Comparison of ENCODE assay signal across 9 mouse cellular contexts in the genomic region with DNA sequence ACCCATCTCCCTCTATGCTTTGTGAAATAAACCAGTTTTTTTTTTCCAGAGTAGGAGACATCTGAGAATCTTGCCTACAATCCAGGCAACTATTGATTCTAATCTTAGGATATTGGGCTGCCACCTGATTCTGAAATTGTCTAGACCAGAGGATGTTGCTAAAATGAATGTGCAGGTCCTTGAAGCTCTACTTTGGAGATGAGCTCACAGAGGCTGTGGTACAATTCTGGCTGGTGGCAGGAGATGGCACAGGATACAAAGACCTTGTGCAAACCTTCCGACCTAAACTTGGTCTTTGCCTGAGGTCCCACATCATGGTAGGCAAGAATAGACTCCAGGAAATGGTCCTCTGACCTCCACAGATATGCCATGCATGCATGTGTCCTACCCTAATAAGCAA. TPM values are rescaled to one million over a fixed set of nuclear protein-coding genes. Genes with fewer than 3 reads are reported as not detected.
A peak's percentile ranks its signal among the peaks of the same experiment; 100 is the strongest.
DNase-seq lines count a peak whose midpoint lies in the region; ATAC-seq and TF ChIP-seq lines count a peak whose summit lies in the region.
"Had no signal": no experiment of that assay in that cellular context is flagged by ENCODE, and none has a peak within 500 bp of the region (broad histone marks: within the 10 kb centered on the region; RNA-seq: fewer than 3 reads in every experiment).

No protein-coding gene starts in this region.

- no peak overlapping the region for H3K4me3 ChIP-seq in layer of hippocampus, adult 2 months
- no peak overlapping the region for H3K4me3 ChIP-seq in bone marrow, adult 2 months (replicated peaks; ENCODE audit: control insufficient read depth, low read depth, low read length)
- no peak overlapping the region for H3K4me3 ChIP-seq in liver, embryonic 16.5 days (ENCODE audit: low read depth, low read length)

- ATAC-seq in liver, embryonic 16.5 days (ENCODE audit: low read depth) = no peak

- peak overlapping the region; percentile 34; the same call in 1 of the 2 replicates for H3K4me2 ChIP-seq in liver, embryonic 16.5 days (ENCODE audit: low read depth, low read length)

- no peaks in the 10 kb centered on the region; the same call in 1 of the 2 replicates for H3K9me3 ChIP-seq in liver, embryonic 16.5 days (replicated peaks; ENCODE audit: control insufficient read depth, low read length)

- WGBS in bone marrow, adult 2 months = 25% methylated on average over 1 of the region's 1 CpGs
- 37% methylated on average over 1 of the region's 1 CpGs for WGBS in liver, embryonic 16.5 days (ENCODE audit: insufficient replicate concordance)

- H3K4me1 ChIP-seq in bone marrow, adult 2 months (ENCODE audit: control insufficient read depth, insufficient read depth, low read length) = peaks cover 2% of the 10 kb centered on the region
- H3K4me1 ChIP-seq in liver, embryonic 16.5 days (ENCODE audit: control insufficient read depth, low read depth, low read length) = peaks cover 27% of the 10 kb centered on the region

- H3K9ac ChIP-seq in liver, embryonic 16.5 days (ENCODE audit: low read depth, low read length) = no peak overlapping the region

- H3K36me3 ChIP-seq in liver, embryonic 16.5 days (ENCODE audit: control insufficient read depth, insufficient read depth) = peaks cover 4% of the 10 kb centered on the region; the same call in 1 of the 2 replicates

- peak overlapping the region; percentile 56; the same call in 1 of the 2 replicates for H3K27ac ChIP-seq in layer of hippocampus, adult 2 months
- H3K27ac ChIP-seq in bone marrow, adult 2 months (ENCODE audit: control insufficient read depth, insufficient read depth, low read depth, low read length, poor library complexity) = peak overlapping the region; percentile 31; the same call in 1 of the 2 replicates
- H3K27ac ChIP-seq in liver, embryonic 16.5 days (ENCODE audit: low read length) = peak overlapping the region; percentile 31; the same call in 1 of the 2 replicates
- H3K27ac ChIP-seq: embryonic facial prominence, embryonic 12.5 days had no signal

- no peak for TF ChIP-seq CTCF in layer of hippocampus, adult 2 months (conservative IDR thresholded peaks at IDR 0.05)
- no peak for TF ChIP-seq CTCF in bone marrow, adult 2 months (IDR thresholded peaks at IDR 0.05; ENCODE audit: control insufficient read depth, insufficient read depth, low read length)

- no peaks in the 10 kb centered on the region for H3K27me3 ChIP-seq in liver, embryonic 16.5 days (ENCODE audit: control insufficient read depth, insufficient read depth, low read depth, low read length)

- no peak for TF ChIP-seq POLR2A in bone marrow, adult 2 months (IDR thresholded peaks at IDR 0.05; ENCODE audit: borderline replicate concordance, control insufficient read depth, low read depth, low read length)

- peak; percentile 30 for DNase-seq in cerebellum, adult 11-12 months
- no peak for DNase-seq in cerebellum, adult 18-20 months
- DNase-seq in layer of hippocampus, adult 2 months (ENCODE audit: low spot score in 2 of 2) = no peak
- no peak for DNase-seq in layer of hippocampus, postnatal 25 days (ENCODE audit: extremely low spot score in 1 of 2, low spot score in 1 of 2)
- no peak for DNase-seq in left cerebral cortex, adult 9 months (ENCODE audit: low spot score in 2 of 2)
- no peak for DNase-seq in urinary bladder, postnatal 25 days (ENCODE audit: low spot score)

RNA-seq across cellular contexts. Expression of gene Abca7, which starts 0.7 kb away (rescaled TPM):
- total RNA-seq in layer of hippocampus, adult 2 months (2021) = 10 to 100 TPM; 10.7 to 11.0 TPM
- 10 to 100 TPM in 1 of 2 experiments, 1 to 10 TPM in 1; 9.6 to 10.2 TPM for total RNA-seq in layer of hippocampus, postnatal 25 days (2021)
- 54.3 and 96.9 TPM in 2 replicates for polyA plus RNA-seq in bone marrow, adult 2 months (2011; ENCODE audit: insufficient read depth, insufficient read length, low replicate concordance, missing spikeins)
- 8.6 and 9.0 TPM in 2 replicates for polyA plus RNA-seq in liver, embryonic 16.5 days (2015; fragmentation: Nextera tagmentation; extraction: Ambion mirVana)

RNA-seq across cellular contexts. Expression of gene Cnn2, which starts 7.3 kb away (rescaled TPM):
- total RNA-seq in layer of hippocampus, adult 2 months (2021) = 1 to 10 TPM; 5.4 to 5.6 TPM
- 1 to 10 TPM; 5.8 to 6.0 TPM for total RNA-seq in layer of hippocampus, postnatal 25 days (2021)
- polyA plus RNA-seq in bone marrow, adult 2 months (2011; ENCODE audit: insufficient read depth, insufficient read length, low replicate concordance, missing spikeins) = 41.7 and 92.4 TPM in 2 replicates
- polyA plus RNA-seq in liver, embryonic 16.5 days (2015; fragmentation: Nextera tagmentation; extraction: Ambion mirVana) = 42.5 and 44.9 TPM in 2 replicates

RNA-seq across cellular contexts. Expression of gene Tmem259, which starts 11.5 kb away (rescaled TPM):
- 100 to 1,000 TPM; 124 TPM for total RNA-seq in layer of hippocampus, adult 2 months (2021)
- total RNA-seq in layer of hippocampus, postnatal 25 days (2021) = 100 to 1,000 TPM; 125 to 131 TPM
- 78.6 and 131 TPM in 2 replicates for polyA plus RNA-seq in bone marrow, adult 2 months (2011; ENCODE audit: insufficient read depth, insufficient read length, low replicate concordance, missing spikeins)
- polyA plus RNA-seq in liver, embryonic 16.5 days (2015; fragmentation: Nextera tagmentation; extraction: Ambion mirVana) = 3.0 and 4.8 TPM in 2 replicates

RNA-seq across cellular contexts. Expression of gene Arhgap45, which starts 20.8 kb away (rescaled TPM):
- 1 to 10 TPM; 3.7 to 4.4 TPM for total RNA-seq in layer of hippocampus, adult 2 months (2021)
- total RNA-seq in layer of hippocampus, postnatal 25 days (2021) = 1 to 10 TPM; 3.3 to 4.3 TPM
- polyA plus RNA-seq in bone marrow, adult 2 months (2011; ENCODE audit: insufficient read depth, insufficient read length, low replicate concordance, missing spikeins) = 111 and 291 TPM in 2 replicates
- polyA plus RNA-seq in liver, embryonic 16.5 days (2015; fragmentation: Nextera tagmentation; extraction: Ambion mirVana) = 16.6 and 17.3 TPM in 2 replicates

RNA-seq across cellular contexts. Expression of gene Grin3b, which starts 25.1 kb away (rescaled TPM):
- total RNA-seq in layer of hippocampus, adult 2 months (2021) = under 1 TPM in 1 of 2 experiments, not detected in 1; 0.15 TPM
- total RNA-seq in layer of hippocampus, postnatal 25 days (2021) = under 1 TPM; 0.12 to 0.15 TPM
- not detected in 2 replicates for polyA plus RNA-seq in bone marrow, adult 2 months (2011; ENCODE audit: insufficient read depth, insufficient read length, low replicate concordance, missing spikeins)
- 0.08 TPM in 1 of 2 replicates, not detected in the other for polyA plus RNA-seq in liver, embryonic 16.5 days (2015; fragmentation: Nextera tagmentation; extraction: Ambion mirVana)
